Mouse (Mus musculus): ENCODE data around the gene Cabp2. TPM values are rescaled to one million over a fixed set of nuclear protein-coding genes. Genes with fewer than 3 reads are reported as not detected.
"Not testable (repeated sequence)": the region's sequence is repeated elsewhere in the genome, so short reads cannot be mapped to it uniquely, and the experiment has no call there.

Gene Cabp2
- polyA plus RNA-seq, 1 experiment from 2014 or later: not detected

GRCm38 (mm10) chr19:4046866-4047254 lies 34.5 kb upstream of the Cabp2 start:
- WGBS: 50% methylated on average over 8 of the region's 8 CpGs
- H3K4me3 ChIP-seq (ENCODE audit: low read depth, low read length): no peak overlapping the region
- H3K9ac ChIP-seq (ENCODE audit: low read length): no peak overlapping the region
- TF ChIP-seq CTCF (IDR thresholded peaks at IDR 0.05; ENCODE audit: low read depth) (no peak), EP300 (optimal IDR thresholded peaks at IDR 0.05) (no peak)
- no peaks in the 10 kb centered on the region for H3K4me1 ChIP-seq (replicated peaks; ENCODE audit: control insufficient read depth, insufficient read depth)
- no peaks in the 10 kb centered on the region for H3K36me3 ChIP-seq (ENCODE audit: control insufficient read depth, insufficient read depth, low read length)
- DNase-seq (ENCODE audit: low spot score) (peak; percentile 86), ATAC-seq (ENCODE audit: low FRiP score, low TSS enrichment) (peak; percentile 62)
- no peaks in the 10 kb centered on the region for H3K27me3 ChIP-seq (ENCODE audit: control insufficient read depth, insufficient read depth, low read length)
- peak overlapping the region; percentile 93 for H3K27ac ChIP-seq (replicated peaks)
- no peaks in the 10 kb centered on the region for H3K9me3 ChIP-seq (ENCODE audit: control insufficient read depth, low read length)
- no peak overlapping the region for H3K4me2 ChIP-seq (replicated peaks; ENCODE audit: low read depth)

GRCm38 (mm10) chr19:4047859-4048258 lies 33.5 kb upstream of the Cabp2 start:
- H3K27ac ChIP-seq (replicated peaks): peak overlapping the region; percentile 81; the same call in 1 of the 2 replicates
- 13% methylated on average over 4 of the region's 4 CpGs for WGBS

GRCm38 (mm10) chr19:4049069-4049468 lies 32.3 kb upstream of the Cabp2 start:
- WGBS: 77% methylated on average over 5 of the region's 5 CpGs
- not testable (repeated sequence) for H3K27me3 ChIP-seq (ENCODE audit: control insufficient read depth, insufficient read depth, low read length)

More at GRCm38 (mm10) chr19:4047859-4048258, 33.5 kb upstream of the Cabp2 start:
- Histone ChIP-seq H3K9me3 (ENCODE audit: control insufficient read depth, low read length) (no peaks in the 10 kb centered on the region), H3K4me2 (replicated peaks; ENCODE audit: low read depth) (no peak overlapping the region), H3K36me3 (ENCODE audit: control insufficient read depth, insufficient read depth, low read length) (no peaks in the 10 kb centered on the region), H3K4me3 (ENCODE audit: low read depth, low read length) (no peak overlapping the region), H3K4me1 (replicated peaks; ENCODE audit: control insufficient read depth, insufficient read depth) (no peaks in the 10 kb centered on the region), H3K27me3 (ENCODE audit: control insufficient read depth, insufficient read depth, low read length) (no peaks in the 10 kb centered on the region), H3K9ac (ENCODE audit: low read length) (no peak overlapping the region)
- DNase-seq (ENCODE audit: low spot score): peak; percentile 84
- no peak for ATAC-seq (ENCODE audit: low FRiP score, low TSS enrichment)
- peak; percentile 88 for TF ChIP-seq CTCF (IDR thresholded peaks at IDR 0.05; ENCODE audit: low read depth)
- no peak for TF ChIP-seq EP300 (optimal IDR thresholded peaks at IDR 0.05)

GRCm38 (mm10) chr19:4051016-4051415 lies 30.4 kb upstream of the Cabp2 start:
- no peaks in the 10 kb centered on the region for H3K36me3 ChIP-seq (ENCODE audit: control insufficient read depth, insufficient read depth, low read length)
- no peaks in the 10 kb centered on the region for H3K9me3 ChIP-seq (ENCODE audit: control insufficient read depth, low read length)
- WGBS: 93% methylated on average over 5 of the region's 5 CpGs
- H3K4me3 ChIP-seq (ENCODE audit: low read depth, low read length): no peak overlapping the region
- no peak overlapping the region for H3K27ac ChIP-seq (replicated peaks)
- no peak overlapping the region for H3K4me2 ChIP-seq (replicated peaks; ENCODE audit: low read depth)
- DNase-seq (ENCODE audit: low spot score) (no peak), ATAC-seq (ENCODE audit: low FRiP score, low TSS enrichment) (no peak)
- H3K4me1 ChIP-seq (replicated peaks; ENCODE audit: control insufficient read depth, insufficient read depth): no peaks in the 10 kb centered on the region
- no peak overlapping the region for H3K9ac ChIP-seq (ENCODE audit: low read length)
- TF ChIP-seq CTCF (IDR thresholded peaks at IDR 0.05; ENCODE audit: low read depth) (peak; percentile 42), EP300 (optimal IDR thresholded peaks at IDR 0.05) (no peak)
- no peaks in the 10 kb centered on the region for H3K27me3 ChIP-seq (ENCODE audit: control insufficient read depth, insufficient read depth, low read length)

More at GRCm38 (mm10) chr19:4049069-4049468, 32.3 kb upstream of the Cabp2 start:
- H3K4me3 ChIP-seq (ENCODE audit: low read depth, low read length); DNase-seq (ENCODE audit: low spot score); H3K4me2 ChIP-seq (replicated peaks; ENCODE audit: low read depth); ATAC-seq (ENCODE audit: low FRiP score, low TSS enrichment); H3K4me1 ChIP-seq (replicated peaks; ENCODE audit: control insufficient read depth, insufficient read depth); H3K27ac ChIP-seq (replicated peaks); H3K9me3 ChIP-seq (ENCODE audit: control insufficient read depth, low read length); H3K36me3 ChIP-seq (ENCODE audit: control insufficient read depth, insufficient read depth, low read length); H3K9ac ChIP-seq (ENCODE audit: low read length): not testable (repeated sequence)
- peak; percentile 55 for TF ChIP-seq CTCF (IDR thresholded peaks at IDR 0.05; ENCODE audit: low read depth)

GRCm38 (mm10) chr19:4051741-4052515 lies 29.4 kb upstream of the Cabp2 start:
- TF ChIP-seq EP300 (optimal IDR thresholded peaks at IDR 0.05) (no peak), CTCF (IDR thresholded peaks at IDR 0.05; ENCODE audit: low read depth) (peak; percentile 89)
- WGBS: 53% methylated on average over 10 of the region's 10 CpGs

GRCm38 (mm10) chr19:4052516-4053030 lies 28.8 kb upstream of the Cabp2 start:
- Histone ChIP-seq H3K27ac (replicated peaks) (no peak overlapping the region), H3K4me2 (replicated peaks; ENCODE audit: low read depth) (no peak overlapping the region), H3K9me3 (ENCODE audit: control insufficient read depth, low read length) (no peaks in the 10 kb centered on the region), H3K4me1 (replicated peaks; ENCODE audit: control insufficient read depth, insufficient read depth) (no peaks in the 10 kb centered on the region), H3K36me3 (ENCODE audit: control insufficient read depth, insufficient read depth, low read length) (no peaks in the 10 kb centered on the region), H3K4me3 (ENCODE audit: low read depth, low read length) (no peak overlapping the region), H3K27me3 (ENCODE audit: control insufficient read depth, insufficient read depth, low read length) (no peaks in the 10 kb centered on the region), H3K9ac (ENCODE audit: low read length) (no peak overlapping the region)
- no peak for ATAC-seq (ENCODE audit: low FRiP score, low TSS enrichment)
- WGBS: 73% methylated on average over 5 of the region's 5 CpGs
- TF ChIP-seq EP300 (optimal IDR thresholded peaks at IDR 0.05) (no peak), CTCF (IDR thresholded peaks at IDR 0.05; ENCODE audit: low read depth) (no peak)
- DNase-seq (ENCODE audit: low spot score): no peak

More at GRCm38 (mm10) chr19:4051741-4052515, 29.4 kb upstream of the Cabp2 start:
- Histone ChIP-seq H3K4me2 (replicated peaks; ENCODE audit: low read depth) (no peak overlapping the region), H3K4me3 (ENCODE audit: low read depth, low read length) (no peak overlapping the region), H3K9me3 (ENCODE audit: control insufficient read depth, low read length) (no peaks in the 10 kb centered on the region), H3K27me3 (ENCODE audit: control insufficient read depth, insufficient read depth, low read length) (no peaks in the 10 kb centered on the region), H3K36me3 (ENCODE audit: control insufficient read depth, insufficient read depth, low read length) (no peaks in the 10 kb centered on the region), H3K9ac (ENCODE audit: low read length) (no peak overlapping the region), H3K27ac (replicated peaks) (no peak overlapping the region), H3K4me1 (replicated peaks; ENCODE audit: control insufficient read depth, insufficient read depth) (no peaks in the 10 kb centered on the region)
- DNase-seq (ENCODE audit: low spot score) (peak; percentile 66), ATAC-seq (ENCODE audit: low FRiP score, low TSS enrichment) (no peak)
